Mouse (Mus musculus): ENCODE data around the gene Gm44973. TPM values are rescaled to one million over a fixed set of nuclear protein-coding genes. Genes with fewer than 3 reads are reported as not detected.

Gene Gm44973
- polyA plus RNA-seq, 1 experiment from 2014 or later = 1.3 TPM

DNA sequence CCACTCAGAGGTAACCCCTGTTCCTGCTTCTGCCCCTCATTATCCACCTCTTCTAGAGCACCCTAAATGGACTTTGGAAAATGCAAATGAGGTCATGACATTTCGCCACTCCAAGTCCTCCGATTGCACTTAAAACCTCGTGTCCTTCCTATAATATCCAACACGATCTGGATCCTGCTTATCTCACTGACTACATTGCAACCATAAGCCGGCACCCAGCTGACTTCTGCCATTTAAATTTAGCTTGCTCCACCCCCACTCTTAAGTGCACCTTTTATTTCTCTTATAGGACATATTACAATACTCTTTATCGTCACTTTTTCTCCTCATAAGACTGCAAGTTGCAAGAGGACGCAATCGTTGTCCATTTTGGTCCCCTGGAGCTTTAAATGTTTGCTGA, 22.2 kb downstream of the Gm44973 start:
- Histone ChIP-seq H3K9me3 (peaks cover 21% of the 10 kb centered on the region; the same call in 1 of the 2 replicates), H3K4me3 (peak overlapping the region; percentile 82), H3K36me3 (replicated peaks) (peaks cover 47% of the 10 kb centered on the region), H3K27ac (replicated peaks) (no peak overlapping the region), H3K4me1 (peaks cover 6% of the 10 kb centered on the region; the same call in 1 of the 2 replicates), H3K27me3 (replicated peaks; ENCODE audit: low read depth, poor library complexity, severe bottlenecking) (no peaks in the 10 kb centered on the region)
- no peak for DNase-seq (ENCODE audit: low spot score)
- 90% methylated on average over 8 of the region's 8 CpGs for WGBS

DNA sequence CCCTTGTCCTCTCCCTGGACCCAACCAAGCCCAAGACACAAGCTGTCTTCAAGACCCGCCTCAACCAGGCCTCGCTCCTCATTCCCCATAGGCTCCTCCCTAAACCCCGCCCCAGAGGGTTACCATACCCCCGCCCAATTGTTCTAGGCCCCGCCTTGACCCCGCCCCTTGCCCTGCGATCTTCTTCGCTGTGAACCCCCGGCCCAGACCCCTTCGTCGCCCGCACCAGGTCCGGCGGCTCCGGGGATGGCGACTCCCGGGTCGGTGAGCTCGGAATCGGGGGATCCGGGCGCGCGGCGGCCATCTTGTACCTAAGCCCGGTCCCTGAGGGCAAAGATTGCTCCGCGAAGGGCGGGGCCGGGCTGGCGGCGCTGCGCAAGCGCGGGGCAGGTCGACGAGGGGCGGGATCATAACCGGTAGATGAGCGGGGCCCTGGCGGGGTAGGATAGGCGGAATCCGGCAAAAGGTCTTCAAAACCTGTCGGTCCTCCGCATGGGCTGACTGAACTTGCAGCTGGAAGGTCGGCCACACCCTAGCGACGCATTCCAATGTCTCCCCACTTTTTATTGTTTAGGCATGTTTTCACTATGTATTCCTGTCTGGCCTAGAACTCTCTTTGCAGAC, 22.9 kb downstream of the Gm44973 start, which contains the start of gene Zfp784:
Zfp784 (minus strand) TSS at position 338 of the 624 bp plus-strand sequence.
- WGBS = under 1% methylated on average over 48 of the region's 48 CpGs
- Histone ChIP-seq H3K27me3 (replicated peaks; ENCODE audit: low read depth, poor library complexity, severe bottlenecking) (no peaks in the 10 kb centered on the region), H3K27ac (replicated peaks) (peak within 1 kb of the TSS; percentile 98), H3K4me3 (peak within 1 kb of the TSS; percentile 82), H3K9me3 (peaks cover 13% of the 10 kb centered on the region; the same call in 1 of the 2 replicates), H3K36me3 (replicated peaks) (peaks cover 40% of the 10 kb centered on the region), H3K4me1 (peaks cover 6% of the 10 kb centered on the region; the same call in 1 of the 2 replicates)
- peak; percentile 93 for DNase-seq (ENCODE audit: low spot score)

DNA sequence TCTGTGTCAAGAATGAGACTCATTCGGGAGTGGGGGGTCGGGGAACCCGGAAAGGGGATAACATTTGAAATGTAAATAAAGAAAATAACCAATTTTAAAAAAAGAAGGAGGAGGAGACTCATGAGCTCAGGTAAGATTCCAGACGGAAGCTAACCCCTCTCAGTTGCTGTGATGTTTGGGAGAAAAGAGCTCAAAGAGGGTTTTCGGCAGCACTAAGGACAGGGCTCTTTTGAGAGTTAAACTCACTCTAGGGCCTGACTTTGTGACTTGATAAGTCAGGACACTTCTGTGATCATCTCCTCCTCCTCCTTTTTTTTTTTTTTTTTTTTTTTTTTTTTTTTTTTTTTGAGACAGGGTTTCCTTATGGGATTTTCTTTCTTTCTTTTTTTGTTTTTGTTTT, 23.6 kb downstream of the Gm44973 start:
- WGBS = 55% methylated on average over 5 of the region's 5 CpGs

DNA sequence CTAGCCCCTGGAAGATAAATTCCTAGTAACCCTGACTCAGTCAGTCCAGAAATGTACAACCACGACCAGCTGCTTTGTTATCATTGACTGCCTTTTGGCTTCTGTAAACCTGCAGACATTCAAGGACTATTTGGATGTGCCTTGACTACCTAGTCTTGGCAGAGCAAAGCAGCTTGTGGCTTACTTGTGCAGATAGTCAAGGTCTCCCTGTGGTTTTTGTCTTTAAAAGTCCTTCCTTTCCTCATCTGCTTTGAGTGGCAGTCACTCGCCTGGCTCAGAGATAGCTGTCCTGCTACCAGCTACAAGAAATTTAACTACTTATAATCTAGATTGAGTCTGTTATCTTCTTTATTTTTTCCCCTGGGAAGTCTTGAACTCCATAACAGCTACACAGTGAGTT, 29.7 kb downstream of the Gm44973 start:
- Histone ChIP-seq H3K4me1 (no peaks in the 10 kb centered on the region), H3K27ac (replicated peaks) (no peak overlapping the region), H3K36me3 (replicated peaks) (peaks cover 7% of the 10 kb centered on the region; the same call in 1 of the 2 replicates), H3K27me3 (replicated peaks; ENCODE audit: low read depth, poor library complexity, severe bottlenecking) (0 out of 2 replicates have a peak, but pooled peaks cover 2% of the 10 kb centered on the region), H3K4me3 (no peak overlapping the region), H3K9me3 (no peaks in the 10 kb centered on the region)
- no peak for DNase-seq (ENCODE audit: low spot score)
- WGBS = 86% methylated on average over 2 of the region's 2 CpGs

More for the DNA sequence above, 23.6 kb downstream of the Gm44973 start:
- no peak for DNase-seq (ENCODE audit: low spot score)
- Histone ChIP-seq H3K4me3 (peak overlapping the region; percentile 82), H3K27ac (replicated peaks) (peak overlapping the region; percentile 98; the same call in 1 of the 2 replicates), H3K9me3 (peaks cover 11% of the 10 kb centered on the region; the same call in 1 of the 2 replicates), H3K27me3 (replicated peaks; ENCODE audit: low read depth, poor library complexity, severe bottlenecking) (no peaks in the 10 kb centered on the region), H3K36me3 (replicated peaks) (peaks cover 32% of the 10 kb centered on the region), H3K4me1 (peaks cover 6% of the 10 kb centered on the region; the same call in 1 of the 2 replicates)

DNA sequence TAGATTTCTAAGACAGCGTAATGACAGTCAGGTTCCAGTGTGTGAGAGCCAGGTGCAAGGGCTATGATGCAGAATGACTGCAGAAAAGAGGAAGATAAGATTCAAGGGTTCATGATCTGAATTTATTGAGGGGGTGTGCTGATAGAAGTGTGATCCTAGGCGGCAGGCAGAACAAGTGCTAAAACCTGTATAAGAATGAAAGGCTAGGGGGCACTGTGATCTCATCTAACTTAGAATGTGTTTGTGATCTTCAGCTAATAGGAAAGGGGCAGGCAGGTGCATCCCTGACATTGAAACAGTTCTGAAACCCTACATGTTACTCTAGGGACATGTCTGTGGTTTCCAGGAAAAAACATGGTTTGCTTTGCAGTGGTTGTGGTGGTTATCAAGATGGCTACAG, 30.8 kb downstream of the Gm44973 start:
- WGBS = 68% methylated on average over 2 of the region's 2 CpGs

DNA sequence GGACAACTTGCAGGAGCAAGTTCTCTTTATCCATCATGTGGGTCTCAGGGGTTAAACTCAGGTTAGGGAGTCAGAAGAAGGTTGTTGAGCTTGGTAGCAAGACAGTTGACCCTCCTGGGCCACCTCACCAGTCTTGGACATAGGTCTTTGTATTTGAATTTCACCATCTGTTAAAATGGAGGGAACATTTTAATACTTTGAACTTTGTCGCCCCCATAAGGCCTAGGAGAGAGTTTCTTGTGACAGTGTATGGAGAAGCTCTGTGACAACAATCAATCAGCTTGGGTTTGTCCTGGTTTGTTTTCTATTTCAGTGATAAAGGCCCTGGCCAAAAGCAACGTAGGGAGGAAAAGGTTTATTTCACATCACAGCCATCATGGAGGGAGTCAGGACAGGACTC, 32.0 kb downstream of the Gm44973 start:
- DNase-seq (ENCODE audit: low spot score) = no peak
- H3K9me3 ChIP-seq = no peaks in the 10 kb centered on the region
- 30% methylated on average over 2 of the region's 2 CpGs for WGBS
- H3K36me3 ChIP-seq (replicated peaks) = no peaks in the 10 kb centered on the region
- H3K4me3 ChIP-seq = no peak overlapping the region
- H3K27ac ChIP-seq (replicated peaks) = no peak overlapping the region
- peaks cover 17% of the 10 kb centered on the region for H3K27me3 ChIP-seq (replicated peaks; ENCODE audit: low read depth, poor library complexity, severe bottlenecking)
- peaks cover 19% of the 10 kb centered on the region for H3K4me1 ChIP-seq

More for the DNA sequence above, 30.8 kb downstream of the Gm44973 start:
- Histone ChIP-seq H3K36me3 (replicated peaks) (peaks cover 4% of the 10 kb centered on the region; the same call in 1 of the 2 replicates), H3K9me3 (no peaks in the 10 kb centered on the region), H3K4me1 (peaks cover 9% of the 10 kb centered on the region), H3K27me3 (replicated peaks; ENCODE audit: low read depth, poor library complexity, severe bottlenecking) (peaks cover 10% of the 10 kb centered on the region), H3K4me3 (no peak overlapping the region), H3K27ac (replicated peaks) (no peak overlapping the region)
- DNase-seq (ENCODE audit: low spot score) = no peak

DNA sequence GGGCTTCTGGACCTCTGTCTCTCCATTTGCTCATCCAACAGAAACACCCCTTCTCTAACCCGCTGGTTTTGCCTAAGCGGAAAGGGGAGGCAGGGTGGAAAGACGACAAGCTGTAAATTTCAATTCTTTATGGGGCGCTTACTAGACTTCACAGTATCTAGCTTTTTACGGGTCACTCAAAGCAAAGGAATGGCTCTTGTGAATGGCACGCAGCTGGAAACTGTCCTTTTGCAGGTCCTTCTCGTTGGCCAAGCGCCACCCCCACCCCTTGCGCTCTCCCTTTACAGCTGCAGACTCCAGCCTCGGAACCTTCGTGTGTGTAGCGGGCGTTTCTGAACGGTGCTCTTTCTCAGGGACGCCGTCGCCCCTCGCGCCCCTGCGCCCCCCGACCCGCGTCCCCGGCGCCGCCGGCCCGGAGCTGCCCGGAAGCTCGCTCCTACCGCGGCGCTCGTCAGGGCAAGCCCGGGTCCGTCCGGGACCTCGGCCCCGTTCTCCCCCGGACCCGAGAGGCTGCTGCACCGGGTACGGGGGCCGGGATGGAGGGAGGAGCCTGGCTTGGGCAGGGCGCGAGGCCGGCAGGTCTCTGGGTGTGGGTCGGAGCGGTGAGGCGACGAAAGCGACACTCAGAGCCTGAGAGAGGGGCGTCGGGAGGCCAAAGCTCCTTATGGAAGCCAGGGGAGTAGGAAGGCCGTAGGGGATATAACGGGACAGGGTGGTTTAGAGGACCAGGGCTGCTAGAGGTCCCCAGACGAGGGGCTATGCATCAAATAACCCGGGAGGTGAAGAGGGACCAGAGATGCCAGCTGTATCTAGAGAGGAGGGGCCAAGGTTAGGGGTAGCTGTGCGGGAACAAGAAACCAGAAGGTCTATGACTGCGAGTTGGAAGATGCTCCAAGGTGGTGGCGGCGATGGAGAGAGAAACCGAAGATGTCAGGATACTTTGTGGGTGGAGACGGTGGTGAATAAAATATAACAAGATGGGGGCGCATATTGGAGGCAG, 36.2 kb downstream of the Gm44973 start, which contains the start of gene Zfp580:
Zfp580 (plus strand) TSS at position 346 of the 1,000 bp plus-strand sequence.
- DNase-seq (ENCODE audit: low spot score) = peak; percentile 87
- Histone ChIP-seq H3K4me1 (peaks cover 42% of the 10 kb centered on the region), H3K4me3 (peak within 1 kb of the TSS; percentile 88), H3K36me3 (replicated peaks) (no peaks in the 10 kb centered on the region), H3K27me3 (replicated peaks; ENCODE audit: low read depth, poor library complexity, severe bottlenecking) (peaks cover 59% of the 10 kb centered on the region), H3K9me3 (no peaks in the 10 kb centered on the region), H3K27ac (replicated peaks) (peak within 1 kb of the TSS; percentile 90)
- 1% methylated on average over 65 of the region's 65 CpGs for WGBS

DNA sequence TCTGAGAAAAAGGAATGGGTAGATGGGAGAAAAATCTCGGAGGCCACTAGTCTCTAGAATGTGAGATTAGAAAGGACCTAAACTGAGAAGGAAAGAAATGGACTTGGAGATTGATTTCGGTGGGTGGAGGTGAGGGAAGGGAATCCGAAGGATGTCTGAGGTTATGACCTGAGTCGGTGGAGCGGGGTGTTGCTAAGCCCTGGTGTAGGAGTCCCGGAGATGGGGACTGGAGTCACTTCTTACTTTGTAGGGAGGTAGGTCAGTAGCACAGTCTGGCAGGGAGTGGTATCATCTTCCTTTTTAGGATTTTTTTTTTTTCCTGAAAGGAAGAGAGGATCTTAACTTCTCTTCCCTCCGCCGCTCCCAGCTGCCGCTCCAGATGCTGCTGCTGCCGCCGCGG, 37.1 kb downstream of the Gm44973 start:
- peaks cover 51% of the 10 kb centered on the region for H3K4me1 ChIP-seq
- DNase-seq (ENCODE audit: low spot score) = peak; percentile 38
- H3K36me3 ChIP-seq (replicated peaks) = no peaks in the 10 kb centered on the region
- 3% methylated on average over 12 of the region's 12 CpGs for WGBS
- no peak overlapping the region for H3K27ac ChIP-seq (replicated peaks)
- H3K9me3 ChIP-seq = 0 out of 2 replicates have a peak, but pooled peaks cover 3% of the 10 kb centered on the region
- peaks cover 68% of the 10 kb centered on the region for H3K27me3 ChIP-seq (replicated peaks; ENCODE audit: low read depth, poor library complexity, severe bottlenecking)
- H3K4me3 ChIP-seq = peak overlapping the region; percentile 88

DNA sequence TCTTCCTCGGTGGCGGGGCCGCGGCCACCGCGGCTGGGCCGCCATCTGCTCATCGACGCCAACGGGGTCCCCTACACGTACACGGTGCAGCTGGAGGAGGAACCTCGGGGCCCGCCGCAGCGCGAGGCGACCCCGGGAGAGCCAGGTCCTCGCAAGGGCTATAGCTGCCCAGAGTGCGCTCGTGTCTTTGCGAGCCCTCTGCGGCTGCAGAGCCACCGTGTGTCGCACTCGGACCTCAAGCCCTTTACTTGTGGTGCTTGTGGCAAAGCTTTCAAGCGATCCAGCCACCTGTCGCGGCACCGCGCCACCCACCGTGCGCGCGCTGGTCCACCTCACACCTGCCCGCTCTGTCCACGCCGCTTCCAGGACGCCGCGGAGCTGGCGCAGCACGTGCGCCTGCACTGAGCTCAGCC, 37.6 kb downstream of the Gm44973 start:
- Histone ChIP-seq H3K27me3 (replicated peaks; ENCODE audit: low read depth, poor library complexity, severe bottlenecking) (peaks cover 73% of the 10 kb centered on the region), H3K27ac (replicated peaks) (peak overlapping the region; percentile 55), H3K9me3 (0 out of 2 replicates have a peak, but pooled peaks cover 3% of the 10 kb centered on the region), H3K4me1 (peaks cover 53% of the 10 kb centered on the region), H3K36me3 (replicated peaks) (no peaks in the 10 kb centered on the region), H3K4me3 (peak overlapping the region; percentile 88)
- DNase-seq (ENCODE audit: low spot score) = peak; percentile 40
- 3% methylated on average over 45 of the region's 45 CpGs for WGBS

DNA sequence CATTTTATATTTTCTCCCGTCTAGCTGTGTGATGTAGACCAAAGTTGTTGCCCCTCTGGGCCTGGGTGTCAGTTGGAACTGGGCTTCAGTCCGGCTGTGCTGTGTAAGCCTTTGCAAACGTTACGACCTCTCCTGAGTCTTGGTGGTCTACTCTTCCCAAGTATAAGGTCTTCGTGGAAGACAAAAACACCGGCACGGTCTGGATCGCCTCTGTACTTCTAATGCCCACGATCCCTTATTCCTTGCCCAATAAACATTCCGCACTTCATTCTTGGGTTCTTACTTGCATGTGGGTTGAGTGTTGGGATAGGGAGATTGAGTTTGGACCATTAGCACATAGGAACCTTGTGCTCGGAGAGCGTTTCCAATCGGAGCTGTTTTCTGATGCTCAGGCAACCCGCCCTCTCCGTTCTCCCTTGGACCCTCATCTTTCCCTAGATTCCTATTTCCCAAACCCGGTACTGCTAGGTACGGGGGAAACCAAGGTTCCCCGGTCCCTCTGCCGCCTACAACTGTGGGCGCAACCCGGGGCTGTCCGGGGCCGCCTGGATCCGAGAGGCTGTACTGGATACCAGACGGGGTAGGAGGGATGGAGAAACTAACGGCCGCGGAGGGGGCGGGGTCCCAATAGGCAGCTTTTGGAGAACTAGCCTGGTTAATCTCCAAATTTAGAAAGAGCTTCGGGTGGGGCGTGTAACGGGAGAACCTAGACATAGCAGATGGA, 38.3 kb downstream of the Gm44973 start:
- 0 out of 2 replicates have a peak, but pooled peaks cover 3% of the 10 kb centered on the region for H3K9me3 ChIP-seq
- peak; percentile 36 for DNase-seq (ENCODE audit: low spot score)
- H3K27ac ChIP-seq (replicated peaks) = no peak overlapping the region
- no peaks in the 10 kb centered on the region for H3K36me3 ChIP-seq (replicated peaks)
- peaks cover 53% of the 10 kb centered on the region for H3K4me1 ChIP-seq
- H3K27me3 ChIP-seq (replicated peaks; ENCODE audit: low read depth, poor library complexity, severe bottlenecking) = peaks cover 80% of the 10 kb centered on the region
- peak overlapping the region; percentile 88 for H3K4me3 ChIP-seq
- 8% methylated on average over 32 of the region's 32 CpGs for WGBS

DNA sequence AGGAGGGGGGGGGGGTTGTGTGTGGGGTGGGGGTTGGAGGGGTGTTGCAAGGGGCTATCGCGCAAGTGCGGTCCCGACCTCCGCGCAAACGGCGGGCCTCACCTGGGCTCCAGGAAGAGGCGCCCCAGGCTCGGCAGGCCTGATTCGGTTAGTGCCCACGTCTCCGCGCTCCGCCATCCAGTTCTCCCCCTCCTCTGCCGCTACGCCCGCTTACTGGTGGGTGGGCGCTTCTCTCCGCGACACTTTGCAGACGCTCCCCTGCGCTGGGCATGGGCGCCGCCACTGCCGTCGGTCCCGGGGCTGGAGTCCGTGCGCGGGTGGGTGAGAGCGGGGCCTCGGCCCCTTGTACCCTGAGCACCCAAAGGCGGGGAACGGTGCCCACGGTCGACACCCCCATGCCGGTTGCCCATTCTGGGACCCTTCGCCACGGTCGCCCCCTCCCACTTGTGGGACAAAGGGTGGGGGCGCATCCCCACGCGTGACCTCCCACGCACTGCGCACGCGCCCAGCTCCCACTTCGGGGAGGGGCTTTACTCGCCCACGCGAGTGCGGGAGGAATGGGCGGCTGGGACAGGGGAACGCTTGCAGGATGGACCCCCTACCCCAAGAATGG, 41.5 kb downstream of the Gm44973 start:
- Histone ChIP-seq H3K27ac (replicated peaks) (peak overlapping the region; percentile 74), H3K9me3 (0 out of 2 replicates have a peak, but pooled peaks cover 3% of the 10 kb centered on the region), H3K4me1 (peaks cover 54% of the 10 kb centered on the region), H3K36me3 (replicated peaks) (no peaks in the 10 kb centered on the region), H3K27me3 (replicated peaks; ENCODE audit: low read depth, poor library complexity, severe bottlenecking) (peaks cover 75% of the 10 kb centered on the region), H3K4me3 (peak overlapping the region; percentile 63)
- 2% methylated on average over 55 of the region's 55 CpGs for WGBS
- peak; percentile 64 for DNase-seq (ENCODE audit: low spot score)
